Mouse (Mus musculus): ENCODE results near the gene Atxn3. TPM values are rescaled to one million over a fixed set of nuclear protein-coding genes. Genes with fewer than 3 reads are reported as not detected.

Atxn3 gene
- polyA plus RNA-seq, 1 experiment from 2014 or later: 13.1 TPM

GRCm38 (mm10) chr12:101898966-101899365 is 59.1 kb downstream of the Atxn3 start:
- Histone ChIP-seq H3K9ac (replicated peaks; ENCODE audit: low read length) (no peak overlapping the region), H3K4me2 (ENCODE audit: low read depth, low read length) (no peak overlapping the region), H3K36me3 (replicated peaks; ENCODE audit: control insufficient read depth, insufficient read depth, low read depth, low read length) (no peaks in the 10 kb centered on the region; the same call in 1 of the 2 replicates), H3K9me3 (replicated peaks; ENCODE audit: control insufficient read depth, low read length) (no peaks in the 10 kb centered on the region), H3K27ac (replicated peaks; ENCODE audit: low read depth, low read length) (no peak overlapping the region), H3K4me1 (ENCODE audit: control insufficient read depth, insufficient read depth, low read length) (no peaks in the 10 kb centered on the region), H3K4me3 (ENCODE audit: low read depth, low read length) (no peak overlapping the region), H3K27me3 (ENCODE audit: control insufficient read depth, insufficient read depth, low read length) (no peaks in the 10 kb centered on the region)
- 97% methylated on average over 8 of the region's 8 CpGs for WGBS
- ATAC-seq (replicated peaks; ENCODE audit: insufficient number of reproducible peaks, low FRiP score, low TSS enrichment, low read depth) (no peak), DNase-seq (ENCODE audit: low spot score) (no peak)

- no peaks in the 10 kb centered on the region for H3K9me3 ChIP-seq (replicated peaks; ENCODE audit: control insufficient read depth, low read length)
- no peak overlapping the region for H3K4me2 ChIP-seq (ENCODE audit: low read depth, low read length)
- no peak overlapping the region for H3K27ac ChIP-seq (replicated peaks; ENCODE audit: low read depth, low read length)
- no peaks in the 10 kb centered on the region for H3K4me1 ChIP-seq (ENCODE audit: control insufficient read depth, insufficient read depth, low read length)
- H3K27me3 ChIP-seq (ENCODE audit: control insufficient read depth, insufficient read depth, low read length): no peaks in the 10 kb centered on the region
- WGBS: 82% methylated on average over 7 of the region's 7 CpGs
- ATAC-seq (replicated peaks; ENCODE audit: insufficient number of reproducible peaks, low FRiP score, low TSS enrichment, low read depth) (no peak), DNase-seq (ENCODE audit: low spot score) (no peak)
- H3K9ac ChIP-seq (replicated peaks; ENCODE audit: low read length): no peak overlapping the region
- H3K4me3 ChIP-seq (ENCODE audit: low read depth, low read length): no peak overlapping the region
- no peaks in the 10 kb centered on the region; the same call in 1 of the 2 replicates for H3K36me3 ChIP-seq (replicated peaks; ENCODE audit: control insufficient read depth, insufficient read depth, low read depth, low read length)
These were observed 60.9 kb downstream of the Atxn3 start for GRCm38 (mm10) chr12:101897113-101897512.

- Histone ChIP-seq H3K4me1 (ENCODE audit: control insufficient read depth, insufficient read depth, low read length) (no peaks in the 10 kb centered on the region), H3K4me2 (ENCODE audit: low read depth, low read length) (no peak overlapping the region), H3K36me3 (replicated peaks; ENCODE audit: control insufficient read depth, insufficient read depth, low read depth, low read length) (peaks cover 3% of the 10 kb centered on the region), H3K9ac (replicated peaks; ENCODE audit: low read length) (no peak overlapping the region), H3K27ac (replicated peaks; ENCODE audit: low read depth, low read length) (no peak overlapping the region), H3K4me3 (ENCODE audit: low read depth, low read length) (no peak overlapping the region), H3K9me3 (replicated peaks; ENCODE audit: control insufficient read depth, low read length) (no peaks in the 10 kb centered on the region), H3K27me3 (ENCODE audit: control insufficient read depth, insufficient read depth, low read length) (no peaks in the 10 kb centered on the region)
- ATAC-seq (replicated peaks; ENCODE audit: insufficient number of reproducible peaks, low FRiP score, low TSS enrichment, low read depth): no peak
- DNase-seq (ENCODE audit: low spot score): no peak
- 83% methylated on average over 8 of the region's 8 CpGs for WGBS
These were observed 64.8 kb downstream of the Atxn3 start for GRCm38 (mm10) chr12:101893296-101893695.

DNA sequence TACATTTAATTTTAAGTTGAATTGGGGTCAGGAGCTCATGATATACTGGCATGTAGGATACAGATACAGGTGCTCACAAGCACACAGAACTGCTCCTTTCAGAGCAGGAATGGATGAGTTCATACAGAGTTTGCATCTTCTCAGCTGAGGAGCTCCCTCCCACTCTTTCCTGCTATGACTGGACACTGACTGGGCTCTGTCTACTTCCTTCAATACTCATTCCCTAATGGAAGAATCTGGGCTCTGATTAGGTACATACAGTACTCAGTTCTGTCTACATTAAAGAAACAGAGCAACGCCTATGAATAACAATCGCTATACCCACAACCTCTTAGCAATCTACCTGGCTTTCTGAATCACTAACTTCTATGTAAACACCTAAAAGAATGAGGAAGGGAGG is 65.2 kb downstream of the Atxn3 start:
- no peaks in the 10 kb centered on the region for H3K4me1 ChIP-seq (ENCODE audit: control insufficient read depth, insufficient read depth, low read length)
- no peak for ATAC-seq (replicated peaks; ENCODE audit: insufficient number of reproducible peaks, low FRiP score, low TSS enrichment, low read depth)
- no peak overlapping the region for H3K4me2 ChIP-seq (ENCODE audit: low read depth, low read length)
- H3K36me3 ChIP-seq (replicated peaks; ENCODE audit: control insufficient read depth, insufficient read depth, low read depth, low read length): peaks cover 3% of the 10 kb centered on the region
- H3K27ac ChIP-seq (replicated peaks; ENCODE audit: low read depth, low read length): no peak overlapping the region
- WGBS: 95% methylated on average over 2 of the region's 2 CpGs
- no peak for DNase-seq (ENCODE audit: low spot score)
- H3K9me3 ChIP-seq (replicated peaks; ENCODE audit: control insufficient read depth, low read length): no peaks in the 10 kb centered on the region
- no peak overlapping the region for H3K9ac ChIP-seq (replicated peaks; ENCODE audit: low read length)
- no peaks in the 10 kb centered on the region for H3K27me3 ChIP-seq (ENCODE audit: control insufficient read depth, insufficient read depth, low read length)
- H3K4me3 ChIP-seq (ENCODE audit: low read depth, low read length): no peak overlapping the region

DNA sequence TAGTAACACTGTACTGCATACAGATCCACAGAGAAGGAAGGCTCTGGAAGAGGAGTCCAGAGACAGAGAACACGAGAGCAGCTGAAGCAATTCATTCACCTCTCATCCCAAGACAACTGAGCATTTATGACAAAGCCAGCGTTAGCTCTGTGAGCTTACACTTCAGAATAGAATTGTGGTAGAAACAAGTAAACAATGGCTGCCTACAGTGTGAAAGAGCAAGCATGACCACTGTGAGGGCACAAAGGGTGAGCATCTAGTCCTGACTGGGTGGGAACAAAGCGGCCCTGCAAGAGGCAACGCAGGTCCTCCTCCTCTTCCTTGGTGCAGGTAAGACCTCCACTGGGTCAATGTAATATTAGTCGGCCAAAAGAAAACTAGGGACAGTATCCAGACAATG is 67.0 kb downstream of the Atxn3 start:
- no peak for ATAC-seq (replicated peaks; ENCODE audit: insufficient number of reproducible peaks, low FRiP score, low TSS enrichment, low read depth)
- peaks cover 3% of the 10 kb centered on the region for H3K36me3 ChIP-seq (replicated peaks; ENCODE audit: control insufficient read depth, insufficient read depth, low read depth, low read length)
- H3K27me3 ChIP-seq (ENCODE audit: control insufficient read depth, insufficient read depth, low read length): no peaks in the 10 kb centered on the region
- H3K4me3 ChIP-seq (ENCODE audit: low read depth, low read length): no peak overlapping the region
- no peak overlapping the region for H3K27ac ChIP-seq (replicated peaks; ENCODE audit: low read depth, low read length)
- no peak overlapping the region for H3K4me2 ChIP-seq (ENCODE audit: low read depth, low read length)
- WGBS: 86% methylated on average over 5 of the region's 5 CpGs
- H3K9me3 ChIP-seq (replicated peaks; ENCODE audit: control insufficient read depth, low read length): no peaks in the 10 kb centered on the region
- H3K4me1 ChIP-seq (ENCODE audit: control insufficient read depth, insufficient read depth, low read length): no peaks in the 10 kb centered on the region
- DNase-seq (ENCODE audit: low spot score): no peak
- H3K9ac ChIP-seq (replicated peaks; ENCODE audit: low read length): no peak overlapping the region

DNA sequence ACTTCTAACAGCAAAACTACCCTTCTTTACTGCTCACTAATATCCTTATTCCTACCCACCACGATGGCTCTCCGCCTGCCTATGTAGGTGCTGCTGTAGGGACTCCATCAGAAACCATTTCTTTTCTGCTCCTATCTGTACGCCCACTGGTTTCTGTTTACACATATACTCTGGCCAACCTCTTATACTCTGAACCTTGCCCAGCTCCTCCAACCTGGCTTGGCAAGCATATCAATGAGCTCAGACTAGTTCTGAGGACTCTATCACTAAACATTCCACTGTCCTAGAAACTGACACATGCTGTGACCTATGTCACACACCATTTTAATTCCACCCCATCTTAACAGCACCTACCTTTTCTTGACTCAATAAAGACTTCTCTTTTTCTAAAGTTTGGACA is 68.7 kb downstream of the Atxn3 start:
- H3K36me3 ChIP-seq (replicated peaks; ENCODE audit: control insufficient read depth, insufficient read depth, low read depth, low read length): peaks cover 3% of the 10 kb centered on the region
- DNase-seq (ENCODE audit: low spot score) (no peak), ATAC-seq (replicated peaks; ENCODE audit: insufficient number of reproducible peaks, low FRiP score, low TSS enrichment, low read depth) (no peak)
- no peak overlapping the region for H3K4me2 ChIP-seq (ENCODE audit: low read depth, low read length)
- H3K9me3 ChIP-seq (replicated peaks; ENCODE audit: control insufficient read depth, low read length): no peaks in the 10 kb centered on the region
- no peaks in the 10 kb centered on the region for H3K4me1 ChIP-seq (ENCODE audit: control insufficient read depth, insufficient read depth, low read length)
- no peaks in the 10 kb centered on the region for H3K27me3 ChIP-seq (ENCODE audit: control insufficient read depth, insufficient read depth, low read length)
- H3K4me3 ChIP-seq (ENCODE audit: low read depth, low read length): no peak overlapping the region
- H3K9ac ChIP-seq (replicated peaks; ENCODE audit: low read length): no peak overlapping the region
- 92% methylated on average over 3 of the region's 3 CpGs for WGBS
- no peak overlapping the region for H3K27ac ChIP-seq (replicated peaks; ENCODE audit: low read depth, low read length)

DNA sequence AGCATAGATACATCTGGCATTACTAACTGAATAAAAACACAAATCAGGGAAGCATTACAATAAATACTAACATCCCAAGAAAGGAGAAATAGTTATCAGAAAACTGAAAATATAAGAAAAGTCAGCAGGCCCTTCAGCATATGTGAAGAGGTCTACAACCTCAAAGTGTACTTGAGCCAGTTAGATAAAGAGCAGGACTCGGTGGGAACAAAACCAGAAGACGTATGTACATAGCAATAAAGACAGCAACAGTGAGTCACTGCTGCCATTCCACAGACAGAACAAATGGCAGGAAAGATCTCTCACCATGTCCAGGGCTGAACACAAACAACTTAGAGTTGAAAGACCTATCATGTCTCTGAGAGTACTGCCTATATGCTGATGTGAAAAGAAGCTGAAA is 69.7 kb downstream of the Atxn3 start:
- H3K4me3 ChIP-seq (ENCODE audit: low read depth, low read length): no peak overlapping the region
- 91% methylated on average over 2 of the region's 2 CpGs for WGBS
- no peak overlapping the region for H3K9ac ChIP-seq (replicated peaks; ENCODE audit: low read length)
- H3K4me1 ChIP-seq (ENCODE audit: control insufficient read depth, insufficient read depth, low read length): no peaks in the 10 kb centered on the region
- H3K27me3 ChIP-seq (ENCODE audit: control insufficient read depth, insufficient read depth, low read length): no peaks in the 10 kb centered on the region
- no peaks in the 10 kb centered on the region for H3K9me3 ChIP-seq (replicated peaks; ENCODE audit: control insufficient read depth, low read length)
- no peak overlapping the region for H3K4me2 ChIP-seq (ENCODE audit: low read depth, low read length)
- H3K27ac ChIP-seq (replicated peaks; ENCODE audit: low read depth, low read length): no peak overlapping the region
- ATAC-seq (replicated peaks; ENCODE audit: insufficient number of reproducible peaks, low FRiP score, low TSS enrichment, low read depth) (no peak), DNase-seq (ENCODE audit: low spot score) (no peak)
- H3K36me3 ChIP-seq (replicated peaks; ENCODE audit: control insufficient read depth, insufficient read depth, low read depth, low read length): peaks cover 3% of the 10 kb centered on the region

DNA sequence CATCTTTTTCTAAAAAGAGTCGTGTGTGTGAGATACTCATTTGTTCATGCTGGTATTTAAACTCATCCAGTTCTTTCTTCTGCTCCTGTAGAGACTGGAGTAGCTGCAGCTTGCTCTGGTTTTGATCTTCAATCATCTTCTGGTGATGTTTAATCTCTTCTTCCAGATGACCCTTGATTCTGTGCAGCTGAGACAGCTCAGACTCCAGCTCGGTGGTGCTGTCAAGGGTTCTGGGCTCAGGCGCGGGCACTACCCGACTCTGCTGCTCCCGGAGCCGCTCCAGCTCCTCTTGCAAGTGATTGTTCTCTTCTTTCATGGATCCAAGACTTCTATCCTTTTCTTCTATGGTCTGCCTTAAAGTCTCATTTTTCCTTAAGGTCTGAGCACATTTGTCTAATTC is 73.1 kb downstream of the Atxn3 start:
- Histone ChIP-seq H3K27me3 (ENCODE audit: control insufficient read depth, insufficient read depth, low read length) (no peaks in the 10 kb centered on the region), H3K9me3 (replicated peaks; ENCODE audit: control insufficient read depth, low read length) (no peaks in the 10 kb centered on the region), H3K36me3 (replicated peaks; ENCODE audit: control insufficient read depth, insufficient read depth, low read depth, low read length) (no peaks in the 10 kb centered on the region; the same call in none of the 2 replicates), H3K4me3 (ENCODE audit: low read depth, low read length) (no peak overlapping the region), H3K4me1 (ENCODE audit: control insufficient read depth, insufficient read depth, low read length) (no peaks in the 10 kb centered on the region), H3K4me2 (ENCODE audit: low read depth, low read length) (no peak overlapping the region), H3K27ac (replicated peaks; ENCODE audit: low read depth, low read length) (no peak overlapping the region), H3K9ac (replicated peaks; ENCODE audit: low read length) (no peak overlapping the region)
- 92% methylated on average over 7 of the region's 7 CpGs for WGBS
- no peak for DNase-seq (ENCODE audit: low spot score)
- ATAC-seq (replicated peaks; ENCODE audit: insufficient number of reproducible peaks, low FRiP score, low TSS enrichment, low read depth): no peak

Data from embryonic facial prominence, embryonic 11.5 days (tissue).